Mouse (Mus musculus) T-helper 1 cell (primary cell): Measurements from ENCODE around the gene Dnah3.

Source experiments
- in situ Hi-C: fragments of 300-600 bp; cut with MboI, MseI; formaldehyde crosslinking; loops from one replicate; pipeline ENCODE4 v1.15.1; 2025; ENCODE audit warnings: high pct_unique_total_duplicates

The Dnah3 gene

GRCm38 (mm10) chr7:119880345-119880744 is 214.7 kb downstream of the Dnah3 start:
- in situ Hi-C loops, result no loop called here

- in situ Hi-C loops, result no loop called here
Observed at GRCm38 (mm10) chr7:119879171-119879570, 215.9 kb downstream of the Dnah3 start.

- in situ Hi-C loops, result no loop called here
Observed at GRCm38 (mm10) chr7:119875776-119876440, 219.2 kb downstream of the Dnah3 start.

GRCm38 (mm10) chr7:119873050-119873449 is 222.0 kb downstream of the Dnah3 start:
- in situ Hi-C loops, result no loop called here
